Mouse (Mus musculus) brain, embryonic 14.5 days (tissue): ENCODE measurements around the gene Gfap.

Experiments used
- CTCF ChIP-seq: fragments of 200-500 bp; IDR thresholded peaks from 2 replicates; pipeline ENCODE4 v1.5.1; 2012; ENCODE audit warnings: inconsistent platforms, mild to moderate bottlenecking, moderate library complexity, borderline replicate concordance; ENCODE audit not compliant: insufficient read depth, insufficient read length; ENCODE audit errors: extremely low read depth
- POLR2A ChIP-seq: fragments of 200-500 bp; IDR thresholded peaks from 2 replicates; pipeline ENCODE4 v1.6.1; 2012; ENCODE audit warnings: mild to moderate bottlenecking, inconsistent platforms, borderline replicate concordance; ENCODE audit not compliant: poor library complexity, insufficient read depth, insufficient read length, severe bottlenecking; ENCODE audit errors: extremely low read depth

GRCm38 (mm10) chr11:102915380-102915779 lies 14.7 kb upstream of the Gfap start:
- TF ChIP-seq CTCF (no peak), POLR2A (no peak)
